8 mouse cellular contexts compared by ENCODE assay signal in the genomic region with DNA sequence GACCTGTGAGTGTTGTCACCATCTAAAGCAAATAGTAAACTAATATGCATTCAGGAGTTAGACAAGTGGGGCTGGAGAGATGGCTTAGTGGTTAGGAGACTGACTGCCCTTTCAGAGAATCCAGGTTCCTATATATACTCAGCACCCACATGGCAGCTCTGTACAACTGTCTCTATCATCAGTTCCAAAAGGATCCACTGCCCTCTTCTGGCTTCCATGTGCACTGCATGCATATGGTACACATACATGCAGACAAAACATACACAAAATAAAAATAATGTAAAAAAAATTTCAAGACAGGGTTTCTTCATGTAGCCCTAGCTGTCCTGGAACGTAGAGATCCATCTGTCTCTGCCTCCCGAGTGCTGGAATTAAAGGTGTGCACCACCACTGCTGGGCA. TPM values are rescaled to one million over a fixed set of nuclear protein-coding genes. Genes with fewer than 3 reads are reported as not detected.
DNase-seq lines count a peak whose midpoint lies in the region; ATAC-seq and TF ChIP-seq lines count a peak whose summit lies in the region.

No protein-coding gene starts in this region.

- no peak overlapping the region for H3K9ac ChIP-seq in heart, adult 2 months (ENCODE audit: low read depth, low read length)
- no peak overlapping the region for H3K9ac ChIP-seq in embryonic facial prominence, embryonic 11.5 days (replicated peaks; ENCODE audit: low read length)

- H3K27me3 ChIP-seq in heart, adult 2 months (ENCODE audit: control insufficient read depth, insufficient read depth, low read length): no peaks in the 10 kb centered on the region
- H3K27me3 ChIP-seq in embryonic facial prominence, embryonic 11.5 days (ENCODE audit: control insufficient read depth, insufficient read depth, low read length): no peaks in the 10 kb centered on the region

- TF ChIP-seq CTCF in heart, adult 2 months (IDR thresholded peaks at IDR 0.05): peak; percentile 69

- H3K9me3 ChIP-seq in embryonic facial prominence, embryonic 11.5 days (replicated peaks; ENCODE audit: control insufficient read depth, low read length): no peaks in the 10 kb centered on the region

- intact Hi-C loops in heart, adult 2 months (cut with DNase I): loop anchor here (2.0 to 10.0 kb wide), 2 partner anchors 160 to 248 kb away; no protein-coding TSS in a partner anchor
- intact Hi-C loops in gastrocnemius, postnatal 36 days (cut with DNase I): loop anchor here (10.0 kb wide), 1 partner anchor 248 kb away; no protein-coding TSS in a partner anchor

- no peak overlapping the region for H3K4me3 ChIP-seq in heart, adult 2 months
- no peak overlapping the region for H3K4me3 ChIP-seq in embryonic facial prominence, embryonic 11.5 days (ENCODE audit: low read depth, low read length)

- no peak overlapping the region for H3K27ac ChIP-seq in heart, adult 2 months
- no peak overlapping the region for H3K27ac ChIP-seq in embryonic facial prominence, embryonic 11.5 days (replicated peaks; ENCODE audit: low read depth, low read length)

- H3K4me2 ChIP-seq in embryonic facial prominence, embryonic 11.5 days (ENCODE audit: low read depth, low read length): no peak overlapping the region

- no peak for TF ChIP-seq EP300 in heart, adult 2 months (IDR thresholded peaks at IDR 0.05; ENCODE audit: insufficient read depth, low read depth, low read length)

- no peak for DNase-seq in heart, adult 2 months
- no peak for DNase-seq in heart, adult 8-10 months (ENCODE audit: low spot score)
- DNase-seq in spleen, adult 12 weeks (ENCODE audit: low spot score): peak; percentile 6
- no peak for DNase-seq in spleen, adult 18-20 months
- peak; percentile 11 for DNase-seq in embryonic facial prominence, embryonic 11.5 days (ENCODE audit: low spot score)
- peak; percentile 45 for DNase-seq in naive thymus-derived CD4-positive, alpha-beta T cell, adult 2 months (ENCODE audit: low read depth)
- no peak for DNase-seq in gastrocnemius, postnatal 36 days
- DNase-seq in cerebellum, adult 8-10 months: no peak

- no peaks in the 10 kb centered on the region for H3K4me1 ChIP-seq in heart, adult 2 months (ENCODE audit: control insufficient read depth, insufficient read depth, low read length)
- no peaks in the 10 kb centered on the region for H3K4me1 ChIP-seq in embryonic facial prominence, embryonic 11.5 days (ENCODE audit: control insufficient read depth, insufficient read depth, low read length)

- WGBS in heart, adult 2 months: 97% methylated on average over 2 of the region's 2 CpGs
- 96% methylated on average over 2 of the region's 2 CpGs for WGBS in embryonic facial prominence, embryonic 11.5 days

- no peak for ATAC-seq in embryonic facial prominence, embryonic 11.5 days (replicated peaks; ENCODE audit: insufficient number of reproducible peaks, low FRiP score, low TSS enrichment, low read depth)

- no peak for TF ChIP-seq POLR2A in heart, adult 2 months (IDR thresholded peaks at IDR 0.05; ENCODE audit: insufficient read depth, low read depth, low read length)

- H3K36me3 ChIP-seq in heart, adult 2 months (ENCODE audit: control insufficient read depth, insufficient read depth, low read length): peaks cover 4% of the 10 kb centered on the region; the same call in 1 of the 2 replicates
- H3K36me3 ChIP-seq in embryonic facial prominence, embryonic 11.5 days (replicated peaks; ENCODE audit: control insufficient read depth, insufficient read depth, low read depth, low read length): peaks cover 3% of the 10 kb centered on the region; the same call in 1 of the 2 replicates

- 0 out of 2 replicates have a peak, but pooled peaks cover 2% of the 10 kb centered on the region for H3K79me2 ChIP-seq in heart, adult 2 months (replicated peaks; ENCODE audit: control insufficient read depth, insufficient read depth, low read length)

RNA-seq across cellular contexts. Expression of a gene that starts 36.6 kb away (rescaled TPM):
- total RNA-seq in heart, adult 2 months (2021): 10 to 100 TPM; 26.7 to 26.8 TPM
- polyA plus RNA-seq in heart, adult 2 months (2012; rRNA removed): 9.3 and 12.1 TPM in 2 replicates
- total RNA-seq in heart, adult 8-10 months (2022): 10 to 100 TPM; 26.6 to 30.4 (median 29.7) TPM
- polyA plus RNA-seq in embryonic facial prominence, embryonic 11.5 days (2014; fragmentation: Nextera tagmentation; extraction: Ambion mirVana): 44.8 and 45.3 TPM in 2 replicates
- 10 to 100 TPM; 14.7 to 15.6 TPM for total RNA-seq in gastrocnemius, postnatal 36 days (2021)

Comparison
In these comparisons a context has a peak if more than half of its experiments do, and no peak if none do; other contexts are left out.
1. DNase-seq: peak in spleen, adult 12 weeks (single experiment), embryonic facial prominence, embryonic 11.5 days (single experiment) and naive thymus-derived CD4-positive, alpha-beta T cell, adult 2 months (single experiment); none in heart, adult 2 months (0 of 2), heart, adult 8-10 months (single experiment), spleen, adult 18-20 months (0 of 2), gastrocnemius, postnatal 36 days (0 of 2) and cerebellum, adult 8-10 months (single experiment).